Mouse (Mus musculus) forebrain, embryonic 14.5 days (tissue): Measurements from ENCODE around the gene Rph3al. TPM values are rescaled to one million over a fixed set of nuclear protein-coding genes. Genes with fewer than 3 reads are reported as not detected.

Experiments
- ATAC-seq: fragments of 200-750 bp; cut with Nextera tagmentation; 2 replicates; pipeline ENCODE4 v1.8.0; 2017; ENCODE audit warnings: mild to moderate bottlenecking, moderate library complexity
- DNase-seq: peaks from one replicate; pipeline ENCODE4 v3.0.0-alpha.2; 2015; ENCODE audit warnings: low spot score
- H3K27ac ChIP-seq: fragments of 300-500 bp; sonication (generic); 2 replicates; pipeline ENCODE4 v1.5.1; 2014; ENCODE audit warnings: low read depth, mild to moderate bottlenecking, control low read depth, low read length, moderate library complexity
- H3K27me3 ChIP-seq: fragments of 300-500 bp; sonication (generic); replicated peaks from 2 replicates; pipeline ENCODE4 v1.6.1; 2014; ENCODE audit warnings: low read length, control low read depth, mixed read lengths; ENCODE audit not compliant: control insufficient read depth, insufficient read depth
- H3K36me3 ChIP-seq: fragments of 300-500 bp; sonication (generic); 2 replicates; pipeline ENCODE4 v1.6.1; 2014; ENCODE audit warnings: low read length, control low read depth; ENCODE audit not compliant: control insufficient read depth, insufficient read depth
- H3K4me1 ChIP-seq: fragments of 300-500 bp; sonication (generic); 2 replicates; pipeline ENCODE4 v1.6.1; 2014; ENCODE audit warnings: antibody characterized with exemption, low read length, control low read depth; ENCODE audit not compliant: control insufficient read depth, insufficient read depth
- H3K4me2 ChIP-seq: fragments of 300-500 bp; sonication (generic); 2 replicates; pipeline ENCODE4 v1.6.1; 2014; ENCODE audit warnings: mild to moderate bottlenecking, control low read depth, low read length
- H3K4me3 ChIP-seq: fragments of 300-500 bp; sonication (generic); 2 replicates; pipeline ENCODE4 v1.5.1; 2014; ENCODE audit warnings: low read depth, low read length, control low read depth
- H3K9ac ChIP-seq: fragments of 300-500 bp; sonication (generic); 2 replicates; pipeline ENCODE4 v1.6.1; 2014; ENCODE audit warnings: mild to moderate bottlenecking, low read length, control low read depth, moderate library complexity
- H3K9me3 ChIP-seq: fragments of 300-500 bp; sonication (generic); replicated peaks from 2 replicates; pipeline ENCODE4 v1.6.1; 2016; ENCODE audit warnings: low read length, control low read depth, mixed read lengths; ENCODE audit not compliant: control insufficient read depth
- WGBS: fragments of 180-500 bp; shearing (Covaris S2); extraction: QIAGEN DNeasy Blood & Tissue Kit; methylation state at CpG from one replicate; pipeline ENCODE4 v1.1.7; 2014; 5-methylcytosine and 5-hydroxymethylcytosine counted together
- polyA plus RNA-seq: library from polyadenylated mRNA; unstranded; fragments of >200 nt; fragmentation: Nextera tagmentation; extraction: Ambion mirVana; gene quantifications from 2 replicates; pipeline ENCODE4 v1.2.1, GENCODE M21; 2014

The Rph3al gene
- polyA plus RNA-seq, 1 experiment from 2014 or later = 2.8 TPM

DNA sequence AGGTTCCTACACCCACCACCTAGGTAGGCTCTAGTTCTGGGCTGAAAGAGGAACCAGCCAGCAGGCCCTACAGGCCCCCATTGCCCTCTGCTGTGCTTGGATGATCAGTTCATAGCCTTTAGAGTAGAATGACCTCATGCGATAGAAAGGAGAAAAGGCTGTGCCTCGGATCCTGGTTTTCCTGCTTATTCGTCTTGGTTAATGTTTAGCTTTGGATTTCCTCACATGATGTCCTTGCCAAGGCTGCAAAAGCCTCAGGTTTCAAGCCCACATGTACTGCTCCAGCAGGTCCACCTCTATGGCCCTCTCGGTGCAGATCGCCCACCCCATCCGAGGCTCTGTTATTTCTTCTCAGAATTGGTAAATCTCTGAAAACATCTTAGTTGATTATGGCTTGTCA, 33.2 kb downstream of the Rph3al start:
- WGBS = 82% methylated on average over 6 of the region's 6 CpGs
- DNase-seq (no peak), ATAC-seq (no peak)
- H3K4me3 ChIP-seq = no peak overlapping the region
- H3K4me2 ChIP-seq = no peak overlapping the region
- no peak overlapping the region for H3K27ac ChIP-seq
- H3K4me1 ChIP-seq = peaks cover 13% of the 10 kb centered on the region
- no peak overlapping the region for H3K9ac ChIP-seq
- no peaks in the 10 kb centered on the region for H3K9me3 ChIP-seq
- no peaks in the 10 kb centered on the region for H3K36me3 ChIP-seq
- no peaks in the 10 kb centered on the region for H3K27me3 ChIP-seq

DNA sequence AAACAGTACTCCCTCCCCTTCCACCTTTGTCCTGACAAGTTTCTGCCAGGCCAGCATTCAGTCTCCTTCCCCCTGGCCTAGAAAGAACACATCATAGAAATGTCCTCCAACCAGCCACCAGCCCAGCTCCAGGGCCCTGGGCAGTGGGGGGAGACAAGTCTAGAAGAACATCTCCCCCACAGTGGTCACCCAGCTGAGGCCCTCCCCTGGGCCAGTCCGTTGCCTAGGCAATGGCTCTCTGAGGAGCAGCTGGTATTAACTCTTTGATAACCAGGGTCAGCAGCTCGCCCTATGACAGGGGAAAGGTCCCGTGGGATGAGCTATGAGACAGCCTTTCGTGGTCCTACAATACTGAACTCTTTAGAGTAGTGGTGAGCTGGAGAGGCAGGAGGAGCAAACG, 33.7 kb downstream of the Rph3al start:
- H3K9me3 ChIP-seq = no peaks in the 10 kb centered on the region
- H3K4me1 ChIP-seq = peaks cover 15% of the 10 kb centered on the region
- no peak overlapping the region for H3K27ac ChIP-seq
- ATAC-seq = no peak
- no peak overlapping the region for H3K4me2 ChIP-seq
- no peak overlapping the region for H3K4me3 ChIP-seq
- no peaks in the 10 kb centered on the region for H3K27me3 ChIP-seq
- no peaks in the 10 kb centered on the region for H3K36me3 ChIP-seq
- 34% methylated on average over 5 of the region's 5 CpGs for WGBS
- no peak for DNase-seq
- no peak overlapping the region for H3K9ac ChIP-seq

DNA sequence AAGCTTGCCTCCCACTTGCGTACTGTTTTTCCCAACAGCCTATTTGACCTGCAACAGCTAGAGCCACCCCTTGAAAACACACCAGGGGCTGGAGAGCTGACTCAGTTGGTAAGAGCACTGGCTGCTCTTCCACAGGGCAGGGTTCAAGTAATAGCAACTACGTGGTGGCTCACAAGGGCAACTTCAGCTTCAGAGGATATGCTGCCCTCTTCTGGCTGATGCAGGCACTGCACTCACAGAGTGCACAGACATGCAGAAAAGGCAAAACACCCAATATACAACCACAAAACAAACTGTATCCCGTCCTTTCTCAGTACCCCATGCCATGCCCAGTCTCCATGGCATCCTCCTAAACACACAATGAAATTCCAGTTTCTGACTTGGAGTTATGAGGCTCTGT, 34.7 kb downstream of the Rph3al start:
- H3K27ac ChIP-seq = no peak overlapping the region
- ATAC-seq (no peak), DNase-seq (no peak)
- H3K36me3 ChIP-seq = no peaks in the 10 kb centered on the region
- 76% methylated on average over 3 of the region's 3 CpGs for WGBS
- H3K9ac ChIP-seq = no peak overlapping the region
- H3K4me1 ChIP-seq = peaks cover 18% of the 10 kb centered on the region
- H3K4me2 ChIP-seq = no peak overlapping the region
- H3K4me3 ChIP-seq = no peak overlapping the region
- no peaks in the 10 kb centered on the region for H3K27me3 ChIP-seq
- no peaks in the 10 kb centered on the region for H3K9me3 ChIP-seq

DNA sequence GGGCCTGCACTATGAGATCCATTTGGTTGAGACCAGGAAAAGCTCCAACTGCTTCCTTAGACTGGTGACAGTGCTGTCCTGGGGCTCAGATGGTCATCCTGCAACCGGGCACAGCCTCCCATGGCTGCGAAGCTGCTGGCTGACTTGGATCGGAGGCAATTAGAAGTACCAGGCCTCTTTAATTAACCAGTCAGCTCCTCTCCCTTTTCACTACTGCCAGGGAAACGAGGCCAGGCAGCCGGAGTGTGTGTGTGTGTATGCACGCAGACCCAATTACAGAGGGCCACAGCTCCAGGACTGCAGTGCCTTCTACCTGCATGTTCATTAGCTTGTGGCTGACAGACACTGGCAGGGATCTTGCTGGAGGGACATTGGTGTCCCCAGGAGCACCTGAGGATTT, 36.9 kb downstream of the Rph3al start:
- 24% methylated on average over 6 of the region's 6 CpGs for WGBS
- Histone ChIP-seq H3K36me3 (no peaks in the 10 kb centered on the region), H3K27me3 (no peaks in the 10 kb centered on the region), H3K9ac (no peak overlapping the region; the same call in 1 of the 2 replicates), H3K4me2 (no peak overlapping the region), H3K4me3 (no peak overlapping the region), H3K27ac (0 out of 2 replicates have a peak overlapping the region, but pooled peaks have one; percentile 14), H3K9me3 (no peaks in the 10 kb centered on the region), H3K4me1 (peaks cover 18% of the 10 kb centered on the region)
- DNase-seq = peak; percentile 66
- ATAC-seq = peak; percentile 29; the same call in 1 of the 2 replicates

DNA sequence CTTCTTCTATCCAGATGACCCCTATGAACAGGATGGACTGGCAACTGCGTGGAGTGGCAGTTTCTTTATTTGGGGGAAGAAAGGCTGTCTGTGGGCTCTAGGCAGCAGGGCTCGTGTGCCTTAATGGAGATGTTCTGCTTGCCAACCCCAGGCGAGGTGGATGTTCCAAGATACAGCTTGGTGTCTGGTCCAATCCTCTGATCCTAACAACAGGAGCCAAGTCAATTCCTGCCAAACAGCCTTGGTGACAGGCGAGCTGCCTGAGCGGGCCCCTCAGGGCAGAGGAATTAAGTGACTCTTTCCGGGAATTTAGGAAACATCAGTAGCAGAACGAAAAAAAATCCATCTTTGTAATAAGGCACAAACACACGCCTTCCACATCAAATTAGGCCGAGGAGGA, 38.6 kb downstream of the Rph3al start:
- no peaks in the 10 kb centered on the region for H3K9me3 ChIP-seq
- 36% methylated on average over 9 of the region's 9 CpGs for WGBS
- H3K9ac ChIP-seq = no peak overlapping the region
- H3K4me1 ChIP-seq = peaks cover 17% of the 10 kb centered on the region
- H3K4me3 ChIP-seq = no peak overlapping the region
- DNase-seq = peak; percentile 62
- peak overlapping the region; percentile 22 for H3K27ac ChIP-seq
- H3K36me3 ChIP-seq = no peaks in the 10 kb centered on the region
- no peak for ATAC-seq
- no peak overlapping the region for H3K4me2 ChIP-seq
- no peaks in the 10 kb centered on the region for H3K27me3 ChIP-seq

DNA sequence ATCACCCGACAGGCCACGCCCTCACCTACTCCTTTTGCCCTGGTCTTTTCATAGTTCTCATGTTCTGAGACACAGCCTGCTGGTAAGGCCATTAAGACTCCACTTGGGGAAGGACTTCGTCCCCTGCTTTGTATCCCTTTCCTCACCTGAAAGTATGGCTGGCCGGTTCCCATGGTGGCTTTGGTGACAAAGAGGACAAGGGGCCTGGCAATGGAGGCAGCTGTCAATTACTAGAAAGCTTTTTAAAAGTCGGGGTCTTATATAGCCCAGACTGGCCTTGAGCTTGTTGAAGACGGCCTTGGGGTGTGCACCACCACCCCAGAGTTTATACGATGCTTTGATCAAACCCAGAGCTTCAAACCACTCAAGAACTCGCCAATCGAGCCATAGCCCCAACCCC, 39.7 kb downstream of the Rph3al start:
- Histone ChIP-seq H3K27ac (no peak overlapping the region), H3K4me1 (peaks cover 13% of the 10 kb centered on the region), H3K9me3 (no peaks in the 10 kb centered on the region), H3K36me3 (no peaks in the 10 kb centered on the region), H3K9ac (no peak overlapping the region), H3K4me3 (no peak overlapping the region), H3K27me3 (no peaks in the 10 kb centered on the region), H3K4me2 (no peak overlapping the region)
- 91% methylated on average over 9 of the region's 9 CpGs for WGBS
- no peak for DNase-seq
- no peak for ATAC-seq

DNA sequence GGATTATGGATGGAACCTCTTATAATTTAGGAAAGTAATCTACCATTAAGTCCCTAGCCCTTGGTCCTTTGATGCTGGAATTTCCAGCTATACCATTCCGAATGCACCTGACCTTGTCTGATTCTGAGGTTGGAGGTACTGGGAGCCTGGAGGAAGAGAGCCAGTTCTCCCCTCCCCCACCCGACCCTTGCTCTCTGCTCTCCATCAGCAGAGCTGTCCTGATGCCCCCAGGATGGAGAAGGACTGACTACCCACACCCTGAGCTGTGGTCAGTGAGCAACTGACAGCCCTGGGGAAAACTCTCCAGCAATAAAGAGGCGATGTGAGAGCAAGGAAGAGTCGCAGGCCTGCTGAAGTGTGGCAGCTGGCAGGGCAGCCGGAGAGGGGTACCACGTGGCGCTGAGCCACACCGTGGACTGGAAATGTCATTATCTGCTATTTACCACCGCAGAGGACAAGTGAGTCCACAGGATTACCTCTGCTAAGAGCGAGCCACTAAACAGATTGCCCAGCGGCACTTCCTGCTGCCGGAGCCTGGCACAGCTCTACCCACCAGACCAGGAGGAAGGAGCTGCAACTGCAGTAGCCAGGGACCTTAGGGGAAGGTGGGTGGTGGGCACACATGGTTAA, 43.3 kb downstream of the Rph3al start:
- WGBS = 79% methylated on average over 12 of the region's 12 CpGs
- no peak overlapping the region for H3K4me3 ChIP-seq
- H3K27me3 ChIP-seq = no peaks in the 10 kb centered on the region
- no peak overlapping the region for H3K27ac ChIP-seq
- DNase-seq = no peak
- no peak overlapping the region for H3K9ac ChIP-seq
- ATAC-seq = no peak
- H3K4me2 ChIP-seq = no peak overlapping the region
- peaks cover 5% of the 10 kb centered on the region; the same call in 1 of the 2 replicates for H3K4me1 ChIP-seq
- H3K9me3 ChIP-seq = no peaks in the 10 kb centered on the region
- no peaks in the 10 kb centered on the region for H3K36me3 ChIP-seq

DNA sequence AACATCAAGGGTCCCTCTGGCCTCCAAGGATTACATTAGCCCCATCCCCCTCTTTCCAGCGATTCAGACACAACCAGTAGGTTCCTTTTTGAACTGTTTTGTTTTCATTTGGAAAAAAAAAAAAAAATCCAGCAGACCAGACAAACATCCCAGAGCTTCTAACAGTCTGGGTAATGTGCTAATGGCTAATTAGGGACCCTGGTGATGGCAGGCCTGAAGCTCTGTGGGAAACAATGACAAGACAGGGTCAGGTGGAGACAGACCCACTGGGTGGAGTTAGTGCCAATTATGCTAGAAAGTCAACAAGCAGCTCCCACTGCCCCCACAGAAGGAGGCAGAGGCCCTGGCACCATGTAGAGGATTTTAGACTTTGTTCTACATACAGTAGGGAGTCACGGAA, 44.3 kb downstream of the Rph3al start:
- no peak for DNase-seq
- Histone ChIP-seq H3K4me1 (no peaks in the 10 kb centered on the region), H3K27me3 (no peaks in the 10 kb centered on the region), H3K9me3 (no peaks in the 10 kb centered on the region), H3K4me2 (no peak overlapping the region), H3K36me3 (no peaks in the 10 kb centered on the region), H3K4me3 (no peak overlapping the region), H3K9ac (no peak overlapping the region), H3K27ac (no peak overlapping the region)
- ATAC-seq = no peak
- 39% methylated on average over 2 of the region's 2 CpGs for WGBS

DNA sequence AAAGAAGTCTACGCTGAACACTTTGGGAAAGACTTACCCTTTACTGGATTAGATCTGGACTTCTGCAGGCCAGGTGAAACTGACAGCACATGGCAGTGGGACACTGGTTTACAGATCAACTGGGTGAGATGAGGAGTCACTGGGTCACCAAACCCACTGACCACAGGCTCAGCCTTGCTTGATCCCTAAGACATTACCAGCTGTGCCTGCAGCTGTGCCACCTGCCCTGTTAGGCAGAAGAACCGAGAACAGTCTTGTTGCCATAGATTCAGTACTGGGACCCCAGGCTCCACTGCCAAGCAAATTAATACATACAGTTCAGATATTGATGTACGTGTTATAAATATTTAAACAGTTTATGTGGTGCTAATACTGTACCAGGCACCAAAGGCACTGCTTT, 50.9 kb downstream of the Rph3al start:
- ATAC-seq (no peak), DNase-seq (no peak)
- H3K27me3 ChIP-seq = no peaks in the 10 kb centered on the region
- H3K4me1 ChIP-seq = no peaks in the 10 kb centered on the region
- 86% methylated on average over 3 of the region's 3 CpGs for WGBS
- H3K27ac ChIP-seq = no peak overlapping the region
- H3K36me3 ChIP-seq = no peaks in the 10 kb centered on the region
- no peak overlapping the region for H3K4me2 ChIP-seq
- no peaks in the 10 kb centered on the region for H3K9me3 ChIP-seq
- H3K4me3 ChIP-seq = no peak overlapping the region
- H3K9ac ChIP-seq = no peak overlapping the region
